Mouse (Mus musculus) hindbrain, embryonic 14.5 days (tissue): ENCODE measurements around the gene Tubb5. TPM values are rescaled to one million over a fixed set of nuclear protein-coding genes. Genes with fewer than 3 reads are reported as not detected.

Experiments
- ATAC-seq: fragments of 200-750 bp; cut with Nextera tagmentation; 2 replicates; pipeline ENCODE4 v1.8.0; 2017; ENCODE audit warnings: moderate number of reproducible peaks, mild to moderate bottlenecking, moderate TSS enrichment, moderate library complexity; ENCODE audit not compliant: low FRiP score
- DNase-seq: peaks from one replicate; pipeline ENCODE4 v3.0.0-alpha.2; 2015; ENCODE audit warnings: low spot score
- H3K27ac ChIP-seq: fragments of 300-500 bp; sonication (generic); 2 replicates; pipeline ENCODE4 v1.5.1; 2014; ENCODE audit warnings: mild to moderate bottlenecking, moderate library complexity
- H3K27me3 ChIP-seq: fragments of 300-500 bp; sonication (generic); 2 replicates; pipeline ENCODE4 v1.6.1; 2014; ENCODE audit warnings: mild to moderate bottlenecking, low read length, mixed read lengths; ENCODE audit not compliant: control insufficient read depth, insufficient read depth
- H3K36me3 ChIP-seq: fragments of 300-500 bp; sonication (generic); replicated peaks from 2 replicates; pipeline ENCODE4 v1.6.1; 2014; ENCODE audit not compliant: control insufficient read depth, insufficient read depth
- H3K4me1 ChIP-seq: fragments of 300-500 bp; sonication (generic); replicated peaks from 2 replicates; pipeline ENCODE4 v1.6.1; 2014; ENCODE audit warnings: antibody characterized with exemption, low read length, mixed read lengths; ENCODE audit not compliant: control insufficient read depth, insufficient read depth
- H3K4me2 ChIP-seq: fragments of 300-500 bp; sonication (generic); replicated peaks from 2 replicates; pipeline ENCODE4 v1.6.1; 2014; ENCODE audit warnings: mild to moderate bottlenecking, moderate library complexity
- H3K4me3 ChIP-seq: fragments of 300-500 bp; sonication (generic); replicated peaks from 2 replicates; pipeline ENCODE4 v1.5.1; 2014; ENCODE audit warnings: mild to moderate bottlenecking, low read length
- H3K9ac ChIP-seq: fragments of 300-500 bp; sonication (generic); 2 replicates; pipeline ENCODE4 v1.6.1; 2014
- H3K9me3 ChIP-seq: fragments of 300-500 bp; sonication (generic); 2 replicates; pipeline ENCODE4 v1.6.1; 2016; ENCODE audit warnings: low read length; ENCODE audit not compliant: control insufficient read depth
- WGBS: fragments of 180-500 bp; shearing (Covaris S2); extraction: QIAGEN DNeasy Blood & Tissue Kit; methylation state at CpG from one replicate; pipeline ENCODE4 v1.1.7; 2014; 5-methylcytosine and 5-hydroxymethylcytosine counted together
- polyA plus RNA-seq: library from polyadenylated mRNA; unstranded; fragments of >200 nt; fragmentation: Nextera tagmentation; extraction: Ambion mirVana; gene quantifications from 2 replicates; pipeline ENCODE4 v1.2.1, GENCODE M21; 2014

Tubb5 gene
- polyA plus RNA-seq, 1 experiment from 2014 or later = 1,664 TPM

- Histone ChIP-seq H3K4me1 (peaks cover 59% of the 10 kb centered on the region), H3K9ac (peak overlapping the region; percentile 95), H3K36me3 (peaks cover 35% of the 10 kb centered on the region), H3K27ac (peak overlapping the region; percentile 98), H3K4me3 (peak overlapping the region; percentile 75), H3K27me3 (no peaks in the 10 kb centered on the region), H3K4me2 (peak overlapping the region; percentile 99), H3K9me3 (no peaks in the 10 kb centered on the region)
- no peak for ATAC-seq
- no peak for DNase-seq
- 71% methylated on average over 9 of the region's 9 CpGs for WGBS
Observed at GRCm38 (mm10) chr17:35870151-35870883, 32.2 kb upstream of the Tubb5 start.

- ATAC-seq = no peak
- H3K4me3 ChIP-seq = peak overlapping the region; percentile 75
- H3K4me2 ChIP-seq = peak overlapping the region; percentile 99
- H3K9ac ChIP-seq = peak overlapping the region; percentile 95
- peaks cover 67% of the 10 kb centered on the region for H3K4me1 ChIP-seq
- peak overlapping the region; percentile 98 for H3K27ac ChIP-seq
- no peaks in the 10 kb centered on the region for H3K9me3 ChIP-seq
- H3K36me3 ChIP-seq = peaks cover 26% of the 10 kb centered on the region
- no peaks in the 10 kb centered on the region for H3K27me3 ChIP-seq
- peak; percentile 33 for DNase-seq
- 2% methylated on average over 7 of the region's 7 CpGs for WGBS
Observed at GRCm38 (mm10) chr17:35869346-35870067, 31.4 kb upstream of the Tubb5 start.

GRCm38 (mm10) chr17:35868961-35869345, 30.8 kb upstream of the Tubb5 start:
- H3K36me3 ChIP-seq = peaks cover 21% of the 10 kb centered on the region
- peak overlapping the region; percentile 95 for H3K9ac ChIP-seq
- WGBS = 8% methylated on average over 7 of the region's 7 CpGs
- H3K4me1 ChIP-seq = peaks cover 69% of the 10 kb centered on the region
- H3K27ac ChIP-seq = peak overlapping the region; percentile 98
- ATAC-seq (no peak), DNase-seq (no peak)
- H3K4me3 ChIP-seq = peak overlapping the region; percentile 75
- peak overlapping the region; percentile 99 for H3K4me2 ChIP-seq
- H3K9me3 ChIP-seq = no peaks in the 10 kb centered on the region
- H3K27me3 ChIP-seq = no peaks in the 10 kb centered on the region

GRCm38 (mm10) chr17:35868165-35868820, 30.2 kb upstream of the Tubb5 start:
- Histone ChIP-seq H3K4me1 (peaks cover 65% of the 10 kb centered on the region), H3K36me3 (peaks cover 15% of the 10 kb centered on the region), H3K4me3 (peak overlapping the region; percentile 75), H3K4me2 (peak overlapping the region; percentile 99), H3K27ac (peak overlapping the region; percentile 98), H3K9ac (peak overlapping the region; percentile 95), H3K9me3 (no peaks in the 10 kb centered on the region), H3K27me3 (no peaks in the 10 kb centered on the region)
- DNase-seq (no peak), ATAC-seq (no peak)
- WGBS = 36% methylated on average over 17 of the region's 17 CpGs

- Histone ChIP-seq H3K4me3 (peak overlapping the region; percentile 75), H3K36me3 (peaks cover 7% of the 10 kb centered on the region; the same call in 1 of the 2 replicates), H3K9me3 (no peaks in the 10 kb centered on the region), H3K27ac (peak overlapping the region; percentile 98), H3K9ac (peak overlapping the region; percentile 95), H3K4me2 (peak overlapping the region; percentile 99), H3K4me1 (peaks cover 55% of the 10 kb centered on the region), H3K27me3 (no peaks in the 10 kb centered on the region)
- DNase-seq = peak; percentile 29
- WGBS = 6% methylated on average over 26 of the region's 26 CpGs
- ATAC-seq = no peak
Observed at GRCm38 (mm10) chr17:35866911-35867890, 29.1 kb upstream of the Tubb5 start.

GRCm38 (mm10) chr17:35866281-35866831, 28.2 kb upstream of the Tubb5 start:
- H3K4me1 ChIP-seq = peaks cover 57% of the 10 kb centered on the region
- 0% methylated on average over 33 of the region's 38 CpGs for WGBS
- H3K27ac ChIP-seq = peak overlapping the region; percentile 98
- peaks cover 7% of the 10 kb centered on the region; the same call in 1 of the 2 replicates for H3K36me3 ChIP-seq
- peak overlapping the region; percentile 75 for H3K4me3 ChIP-seq
- H3K9ac ChIP-seq = peak overlapping the region; percentile 95
- DNase-seq (peak; percentile 46), ATAC-seq (peak; percentile 28; the same call in 1 of the 2 replicates)
- no peaks in the 10 kb centered on the region for H3K27me3 ChIP-seq
- H3K9me3 ChIP-seq = no peaks in the 10 kb centered on the region
- H3K4me2 ChIP-seq = peak overlapping the region; percentile 99

GRCm38 (mm10) chr17:35865481-35866280, 27.6 kb upstream of the Tubb5 start, which contains the start of gene Ppp1r18:
Gene Ppp1r18, plus strand, starts transcription at chr17:35865593.
- Histone ChIP-seq H3K9ac (peak within 1 kb of the TSS; percentile 95), H3K27me3 (no peaks in the 10 kb centered on the region), H3K36me3 (0 out of 2 replicates have a peak, but pooled peaks cover 7% of the 10 kb centered on the region), H3K27ac (peak within 1 kb of the TSS; percentile 98), H3K4me1 (peaks cover 52% of the 10 kb centered on the region), H3K9me3 (no peaks in the 10 kb centered on the region), H3K4me3 (peak within 1 kb of the TSS; percentile 75), H3K4me2 (peak within 1 kb of the TSS; percentile 99)
- ATAC-seq = peak; percentile 76
- WGBS = under 1% methylated on average over 46 of the region's 48 CpGs
- peak; percentile 74 for DNase-seq
